Mouse (Mus musculus): ENCODE measurements around the gene Klk1b9. TPM values are rescaled to one million over a fixed set of nuclear protein-coding genes. Genes with fewer than 3 reads are reported as not detected.
"Not testable (repeated sequence)": the region's sequence is repeated elsewhere in the genome, so short reads cannot be mapped to it uniquely, and the experiment has no call there.

Gene Klk1b9
- not detected in 2 replicates for polyA plus RNA-seq (2012; rRNA removed)

DNA sequence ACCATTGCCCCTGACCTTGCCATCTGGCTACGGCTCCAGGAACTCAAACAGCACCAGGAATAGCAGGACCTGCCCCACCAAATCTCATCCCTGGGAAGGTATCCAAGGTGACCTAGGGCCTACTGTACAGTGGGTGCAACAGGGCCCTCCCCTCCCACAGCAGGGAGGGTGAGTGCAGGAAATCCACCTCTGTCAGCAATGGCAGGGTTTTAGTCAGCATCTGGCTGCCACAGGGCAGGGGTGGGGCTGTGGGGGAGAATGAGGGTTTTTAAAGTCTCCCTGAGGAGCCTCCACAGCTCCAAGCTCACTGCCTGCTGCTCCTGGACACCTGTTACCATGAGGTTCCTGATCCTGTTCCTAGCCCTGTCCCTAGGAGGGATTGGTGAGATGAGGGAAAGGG is at the start of gene Klk1b9:
Klk1b9 (plus strand) TSS at position 301 of the 400 bp plus-strand sequence.
- not testable (repeated sequence) for DNase-seq (ENCODE audit: low read depth, low spot score)
- WGBS, result 64% methylated on average over 1 of the region's 1 CpGs

DNA sequence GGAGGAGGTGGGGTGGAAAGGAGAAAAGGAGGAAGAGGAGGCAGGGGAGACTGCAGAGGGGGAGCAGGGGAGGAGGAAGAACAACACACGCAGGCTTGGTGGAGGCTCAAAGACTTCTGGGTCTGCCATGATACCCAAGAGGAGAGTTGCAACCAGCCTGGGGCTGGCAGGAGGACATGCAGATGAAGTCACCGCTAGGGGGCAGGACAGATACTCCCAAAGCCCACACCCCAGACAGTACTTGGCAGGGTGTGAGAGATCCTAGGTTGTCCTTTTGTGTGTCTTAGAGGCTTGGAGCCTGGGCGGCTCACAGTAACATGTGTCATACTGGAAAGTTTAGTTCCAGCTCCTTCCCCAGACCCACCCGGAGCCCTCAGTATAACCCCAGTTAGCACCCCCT is 47.3 kb upstream of the Klk1b9 start:
- WGBS, result 37% methylated on average over 4 of the region's 4 CpGs
- peak; percentile 36 for DNase-seq (ENCODE audit: low read depth, low spot score)

DNA sequence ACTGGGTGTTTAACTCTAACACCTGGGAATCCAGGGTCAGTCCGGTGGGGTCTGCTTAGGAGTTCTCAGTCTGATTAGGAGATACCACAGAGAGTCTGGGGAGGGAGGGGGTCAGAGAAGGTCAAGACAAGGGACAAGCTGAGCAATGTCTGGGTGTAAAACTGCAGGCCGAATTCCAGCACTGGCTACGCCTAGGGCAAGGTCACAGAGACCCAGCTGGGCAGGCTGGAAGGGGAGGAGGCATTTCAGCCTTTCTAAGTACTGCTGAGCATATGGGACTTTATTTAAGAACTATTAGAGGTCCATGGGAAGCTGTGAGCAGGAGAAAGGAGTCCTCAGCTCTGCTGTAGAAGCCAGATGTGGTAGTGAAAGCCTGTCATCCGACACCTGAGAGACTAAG is 43.5 kb upstream of the Klk1b9 start:
- DNase-seq (ENCODE audit: low read depth, low spot score), result no peak
- WGBS, result 68% methylated on average over 4 of the region's 4 CpGs

DNA sequence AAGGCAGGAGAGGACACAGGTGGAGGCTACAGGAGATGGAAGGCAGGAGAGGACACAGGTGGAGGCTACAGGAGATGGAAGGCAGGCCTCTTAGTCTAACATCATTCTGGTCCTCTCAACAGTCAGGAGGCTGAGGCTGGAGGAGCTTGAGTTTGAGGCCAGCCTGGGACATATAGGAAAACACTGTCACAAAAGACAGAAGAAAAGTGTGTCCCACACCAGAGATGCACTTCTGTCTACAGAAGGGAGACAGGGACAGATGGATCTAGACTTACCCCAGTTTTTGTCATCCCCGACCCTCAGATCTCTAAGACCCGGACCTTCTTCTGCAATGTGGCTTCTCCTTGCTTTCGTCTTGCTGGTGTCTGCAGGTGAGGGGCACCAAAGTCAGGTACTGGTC is 42.4 kb upstream of the Klk1b9 start, which contains the start of gene Klk15:
Klk15 (plus strand) TSS at position 301 of the 400 bp plus-strand sequence.
- WGBS, result 96% methylated on average over 3 of the region's 3 CpGs
- DNase-seq (ENCODE audit: low read depth, low spot score), result no peak

DNA sequence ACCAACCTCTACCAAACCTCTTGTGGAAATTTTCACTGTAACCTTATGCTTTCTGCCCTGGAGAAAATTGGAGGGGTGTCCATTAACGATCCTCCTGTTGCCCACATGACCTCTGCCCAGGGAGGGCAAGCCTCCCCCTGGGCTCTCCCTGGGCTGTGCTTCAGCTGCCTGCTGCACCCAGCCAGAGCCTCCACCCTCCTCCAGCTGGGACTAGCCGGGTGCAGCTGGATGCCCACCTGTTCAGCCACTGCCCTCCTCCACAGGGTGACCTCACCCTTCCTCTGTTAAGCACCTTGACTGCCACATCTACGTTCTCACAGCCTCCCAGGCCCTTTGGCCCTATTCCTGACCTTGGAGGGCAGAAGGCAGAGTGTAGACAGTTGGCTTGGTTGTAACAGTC is 41.1 kb upstream of the Klk1b9 start:
- WGBS, result 22% methylated on average over 3 of the region's 3 CpGs
- DNase-seq (ENCODE audit: low read depth, low spot score), result no peak

DNA sequence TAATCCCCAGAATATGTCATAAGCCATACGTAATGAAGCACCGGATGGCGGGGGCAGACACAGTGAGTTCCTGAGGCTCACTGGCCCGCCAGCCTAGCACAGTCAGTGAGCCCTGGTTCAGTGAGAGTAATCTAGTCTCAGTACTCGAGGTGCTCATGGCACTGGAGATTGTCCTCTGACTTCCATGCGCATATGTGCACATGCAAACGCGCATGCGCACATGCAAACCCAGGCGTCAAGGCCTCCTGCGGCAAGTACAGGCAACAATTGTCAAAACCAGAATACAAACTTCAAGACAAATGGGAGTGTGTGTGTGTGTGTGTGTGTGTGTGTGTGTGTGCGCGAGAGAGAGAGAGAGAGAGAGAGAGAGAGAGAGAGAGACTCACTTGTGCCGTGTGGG is 39.3 kb upstream of the Klk1b9 start:
- DNase-seq (ENCODE audit: low read depth, low spot score), result no peak
- 86% methylated on average over 14 of the region's 14 CpGs for WGBS

DNA sequence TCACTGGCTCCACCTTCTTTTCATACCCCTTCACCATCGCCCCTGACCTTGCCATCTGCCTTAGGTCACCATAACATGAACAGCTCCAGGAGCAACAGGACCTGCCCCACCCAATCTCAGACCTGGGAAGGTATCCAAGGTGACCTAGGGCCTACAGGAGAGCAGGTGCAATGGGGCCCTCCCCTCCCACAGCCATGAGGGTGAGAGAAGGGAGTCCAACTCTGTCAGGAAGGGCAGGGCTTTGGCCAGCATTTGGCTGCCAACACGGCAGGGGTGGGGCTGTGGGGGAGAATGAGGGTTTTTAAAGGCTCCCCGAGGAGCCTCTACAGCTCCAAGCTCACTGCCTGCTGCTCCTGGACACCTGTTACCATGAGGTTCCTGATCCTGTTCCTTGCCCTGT is 33.6 kb upstream of the Klk1b9 start:
- not testable (repeated sequence) for DNase-seq (ENCODE audit: low read depth, low spot score)
- WGBS, result 14% methylated on average over 3 of the region's 3 CpGs

DNA sequence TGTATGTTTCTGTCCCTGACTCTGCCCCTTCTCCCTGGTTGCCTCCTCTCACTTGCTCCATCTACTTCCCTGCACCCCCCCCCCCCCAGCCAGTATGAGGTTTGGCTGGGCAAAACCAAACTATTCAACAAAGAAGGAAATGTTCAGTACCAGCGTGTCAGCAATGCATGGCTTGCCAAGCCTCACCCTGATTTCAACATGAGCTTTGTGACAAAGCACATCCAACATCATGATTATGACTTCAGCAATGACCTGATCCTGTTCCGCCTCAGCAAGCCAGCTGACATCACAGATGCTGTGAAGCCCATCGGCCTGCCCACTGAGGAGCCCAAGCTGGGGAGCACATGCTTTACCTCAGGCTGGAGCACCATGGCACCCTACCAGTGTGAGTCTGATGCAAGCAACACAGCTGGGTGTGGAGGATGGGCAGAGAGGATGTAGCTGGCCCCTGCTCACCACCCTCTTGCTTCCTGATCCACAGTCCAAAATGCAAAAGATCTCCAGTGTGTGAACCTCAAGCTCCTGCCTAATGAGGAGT is 31.1 kb upstream of the Klk1b9 start:
- DNase-seq (ENCODE audit: low read depth, low spot score), result no peak

DNA sequence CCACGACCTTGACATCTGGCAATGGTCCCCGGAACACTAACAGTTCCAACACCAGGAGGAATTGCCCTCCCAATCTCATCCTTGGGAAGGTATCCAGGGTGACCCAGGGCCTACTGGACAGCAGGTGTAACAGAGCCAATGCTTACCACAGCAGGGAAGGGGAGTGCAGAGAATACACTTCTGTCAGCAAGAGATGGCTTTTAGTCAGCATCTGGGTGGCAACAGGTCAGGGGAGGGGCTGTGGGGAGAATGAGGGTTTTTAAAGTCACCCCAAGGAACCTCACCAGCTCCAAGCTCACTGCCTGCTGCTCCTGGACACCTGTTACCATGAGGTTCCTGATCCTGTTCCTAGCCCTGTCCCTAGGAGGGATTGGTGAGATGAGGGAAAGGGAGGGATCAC is 25.5 kb upstream of the Klk1b9 start, which contains the start of gene Klk1b8:
Klk1b8 (plus strand) TSS at position 301 of the 400 bp plus-strand sequence.
- WGBS, result 41% methylated on average over 2 of the region's 2 CpGs
- no peak for DNase-seq (ENCODE audit: low read depth, low spot score)

More for the DNA sequence above, 31.1 kb upstream of the Klk1b9 start:
- 43% methylated on average over 3 of the region's 3 CpGs for WGBS

DNA sequence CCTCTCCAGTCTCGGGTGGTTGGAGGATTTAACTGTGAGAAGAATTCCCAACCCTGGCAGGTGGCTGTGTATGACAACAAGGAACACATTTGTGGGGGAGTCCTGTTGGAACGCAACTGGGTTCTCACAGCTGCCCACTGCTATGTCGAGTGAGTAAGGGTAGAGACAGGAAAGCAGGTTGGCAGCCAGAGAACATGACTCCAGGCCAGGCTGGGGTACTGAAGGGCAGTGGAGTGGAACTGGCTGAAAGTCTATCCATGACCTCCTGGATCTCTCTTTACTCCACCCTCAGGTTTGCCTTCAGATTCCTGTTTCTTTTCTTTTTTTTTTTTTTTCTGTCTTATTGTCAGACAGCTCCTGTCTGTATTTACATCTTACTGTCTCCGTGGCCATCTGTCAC is 23.2 kb upstream of the Klk1b9 start:
- no peak for DNase-seq (ENCODE audit: low read depth, low spot score)
- WGBS, result 60% methylated on average over 4 of the region's 4 CpGs

DNA sequence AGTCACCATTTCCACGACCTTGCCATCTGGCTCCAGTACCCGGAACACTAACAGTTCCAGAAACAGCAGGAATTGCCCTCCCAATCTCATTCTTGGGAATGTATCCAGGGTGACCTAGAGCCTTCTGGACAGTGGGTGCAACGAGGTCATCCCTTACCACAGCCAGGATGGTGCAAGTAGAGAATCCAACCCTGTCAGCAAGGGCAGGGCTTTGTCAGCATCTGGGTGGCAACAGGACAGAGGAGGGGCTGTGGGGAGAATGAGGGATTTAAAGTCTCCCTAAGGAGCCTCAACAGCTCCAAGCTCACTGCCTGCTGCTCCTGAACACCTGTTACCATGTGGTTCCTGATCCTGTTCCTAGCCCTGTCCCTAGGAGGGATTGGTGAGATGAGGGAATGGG is 9.4 kb upstream of the Klk1b9 start, which contains the start of gene Klk1b1:
Klk1b1 (plus strand) TSS at position 301 of the 400 bp plus-strand sequence.
- WGBS, result 45% methylated on average over 3 of the region's 3 CpGs
- no peak for DNase-seq (ENCODE audit: low read depth, low spot score)

DNA sequence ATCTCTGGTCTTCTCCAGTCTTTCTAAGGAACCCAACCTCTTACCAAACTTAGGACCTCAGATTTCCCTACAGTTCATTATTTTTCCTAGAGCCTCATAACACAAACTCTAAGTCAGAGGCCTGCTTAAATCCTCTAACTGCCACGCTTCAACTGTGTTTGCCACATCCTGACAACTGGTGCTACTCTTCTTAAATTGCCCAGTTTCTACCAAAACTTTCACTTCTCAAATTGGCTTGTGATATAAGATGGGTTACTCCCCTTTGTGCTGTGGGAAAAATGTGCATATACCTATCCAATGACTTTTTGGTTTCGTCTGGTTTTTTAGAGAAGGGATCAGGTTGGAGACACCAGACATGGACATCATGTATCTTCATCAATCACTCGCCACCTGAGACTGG is 8.8 kb upstream of the Klk1b9 start:
- 88% methylated on average over 3 of the region's 3 CpGs for WGBS
- no peak for DNase-seq (ENCODE audit: low read depth, low spot score)

DNA sequence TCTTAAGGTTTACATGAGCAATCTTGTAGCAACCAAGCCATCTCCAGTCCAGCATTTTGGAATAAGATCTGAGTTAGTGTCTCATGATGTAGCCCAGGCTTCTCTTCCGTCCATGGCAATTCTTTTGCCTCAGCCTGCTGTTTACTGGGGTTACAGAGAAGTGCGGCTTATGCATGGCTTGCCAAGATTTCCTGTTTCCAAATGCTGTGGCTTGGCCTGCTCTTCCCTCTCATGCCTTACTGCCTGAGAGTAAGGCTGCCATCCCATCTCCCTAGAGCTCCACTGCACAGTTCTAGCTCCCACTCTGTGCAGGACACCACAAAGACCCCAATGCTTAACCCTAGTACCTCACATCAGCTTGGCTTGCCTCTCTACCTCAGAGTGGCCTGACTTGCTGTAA is 8.2 kb upstream of the Klk1b9 start:
- WGBS, result 84% methylated on average over 2 of the region's 2 CpGs
- DNase-seq (ENCODE audit: low read depth, low spot score), result no peak

DNA sequence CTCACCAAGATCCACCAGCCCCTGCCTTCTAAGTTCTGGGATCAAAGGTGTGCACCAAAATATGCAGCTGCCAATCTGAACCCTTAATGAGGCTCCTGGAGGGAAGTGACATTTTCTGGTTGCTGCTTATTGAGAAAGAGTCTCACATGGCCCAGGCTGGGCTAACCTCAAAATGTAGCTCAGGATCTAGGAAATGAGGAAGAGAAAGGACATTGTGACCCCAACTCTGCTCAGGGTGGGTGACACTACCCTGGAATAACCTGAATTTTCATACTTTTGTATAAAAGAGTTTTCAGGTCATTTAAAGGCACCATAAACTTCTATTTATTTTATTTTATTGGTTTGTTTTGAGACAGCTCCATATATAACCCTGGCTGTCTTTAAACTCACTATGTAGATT is 9.8 kb downstream of the Klk1b9 start:
- DNase-seq (ENCODE audit: low read depth, low spot score), result no peak

DNA sequence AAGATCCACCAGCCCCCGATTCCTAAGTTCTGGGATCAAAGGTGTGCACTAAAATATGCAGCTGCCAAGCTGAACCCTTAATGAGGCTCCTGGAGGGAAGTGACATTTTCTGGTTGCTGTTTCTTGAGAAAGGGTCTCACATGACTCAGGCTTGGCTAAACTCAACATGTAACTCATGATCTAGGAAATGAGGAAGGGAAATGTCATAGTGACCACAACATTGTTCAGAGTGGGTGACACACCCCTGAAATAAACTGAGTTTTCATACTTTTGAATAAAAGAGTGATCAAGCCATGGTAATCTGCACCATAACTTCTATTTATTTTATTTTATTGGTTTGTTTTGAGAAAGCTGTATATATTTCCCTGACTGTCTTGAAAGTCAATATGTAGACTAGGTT is 19.0 kb downstream of the Klk1b9 start:
- 57% methylated on average over 1 of the region's 1 CpGs for WGBS
- not testable (repeated sequence) for DNase-seq (ENCODE audit: low read depth, low spot score)

DNA sequence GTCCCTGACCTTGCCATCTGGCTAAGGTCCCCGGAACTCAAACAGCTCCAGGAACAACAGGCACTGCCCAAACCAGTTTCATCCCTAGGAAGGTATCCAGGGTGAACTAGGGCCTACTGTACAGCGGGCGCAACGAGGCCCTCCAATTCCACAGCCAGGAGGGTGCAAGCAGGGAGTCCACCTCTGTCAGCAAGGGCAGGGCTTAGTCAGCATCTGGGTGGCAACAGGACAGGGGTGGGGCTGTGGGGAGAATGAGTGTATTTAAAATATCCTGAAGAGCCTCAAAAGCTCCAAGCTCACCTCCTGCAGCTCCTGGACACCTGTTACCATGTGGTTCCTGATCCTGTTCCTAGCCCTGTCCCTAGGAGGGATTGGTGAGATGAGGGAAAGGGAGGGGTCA is 19.7 kb downstream of the Klk1b9 start, which contains the start of gene Klk1b11:
Klk1b11 (plus strand) TSS at position 301 of the 400 bp plus-strand sequence.
- WGBS, result 33% methylated on average over 4 of the region's 4 CpGs

DNA sequence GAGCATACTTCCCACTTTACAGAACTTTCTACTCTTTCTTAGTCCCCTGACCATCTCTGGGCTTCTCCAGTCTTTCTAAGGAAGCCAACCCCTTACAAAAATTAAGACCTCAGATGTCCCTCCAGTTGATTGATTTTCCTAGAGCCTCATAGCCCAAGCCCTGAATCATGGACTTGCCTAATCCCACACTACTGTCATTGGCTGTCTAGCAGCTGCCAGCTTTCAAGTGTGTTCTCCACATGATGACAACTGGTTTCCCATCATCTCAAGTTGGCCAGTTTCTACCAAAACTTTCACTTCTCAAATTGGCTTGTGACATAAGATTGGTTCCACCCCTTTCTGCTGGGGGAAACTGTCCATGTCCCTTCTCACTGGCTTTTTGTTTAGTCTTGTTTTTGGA is 29.0 kb downstream of the Klk1b9 start:
- DNase-seq (ENCODE audit: low read depth, low spot score), result no peak

More for the DNA sequence above, 19.7 kb downstream of the Klk1b9 start, which contains the start of gene Klk1b11:
- not testable (repeated sequence) for DNase-seq (ENCODE audit: low read depth, low spot score)

DNA sequence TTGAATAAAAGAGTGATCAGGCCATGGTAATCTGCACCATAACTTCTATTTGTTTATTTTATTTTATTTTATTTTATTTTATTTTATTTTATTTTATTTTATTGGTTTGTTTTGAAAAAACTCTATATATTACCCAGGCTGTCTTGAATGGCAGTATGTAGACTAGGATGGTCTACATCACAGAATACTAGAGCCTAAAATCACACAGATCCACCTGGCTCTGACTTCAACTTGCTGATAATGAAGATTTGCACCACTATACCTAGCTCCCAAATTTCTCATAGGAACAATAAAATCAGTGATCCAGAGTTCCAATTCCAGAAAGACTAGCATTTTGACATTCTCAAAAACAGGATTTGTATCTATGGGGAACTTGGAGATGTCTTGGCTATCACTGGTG is 36.0 kb downstream of the Klk1b9 start, which contains the start of gene Klk1b26:
Klk1b26 (plus strand) TSS at position 301 of the 400 bp plus-strand sequence.
- DNase-seq (ENCODE audit: low read depth, low spot score), result not testable (repeated sequence)

DNA sequence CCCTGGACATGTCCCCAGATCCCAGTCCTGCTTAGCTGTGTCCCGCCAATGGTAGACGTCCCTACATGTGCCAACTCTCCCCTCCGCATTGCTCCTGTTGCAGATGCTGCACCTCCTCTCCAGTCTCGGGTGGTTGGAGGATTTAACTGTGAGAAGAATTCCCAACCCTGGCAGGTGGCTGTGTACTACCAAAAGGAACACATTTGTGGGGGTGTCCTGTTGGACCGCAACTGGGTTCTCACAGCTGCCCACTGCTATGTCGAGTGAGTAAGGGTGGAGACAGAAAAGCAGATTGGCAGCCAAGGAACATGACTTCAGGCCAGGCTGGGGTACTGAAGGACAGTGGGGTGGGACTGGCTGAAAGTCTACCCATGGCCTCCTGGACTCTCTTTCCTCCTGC is 38.8 kb downstream of the Klk1b9 start:
- 78% methylated on average over 6 of the region's 6 CpGs for WGBS
- not testable (repeated sequence) for DNase-seq (ENCODE audit: low read depth, low spot score)

DNA sequence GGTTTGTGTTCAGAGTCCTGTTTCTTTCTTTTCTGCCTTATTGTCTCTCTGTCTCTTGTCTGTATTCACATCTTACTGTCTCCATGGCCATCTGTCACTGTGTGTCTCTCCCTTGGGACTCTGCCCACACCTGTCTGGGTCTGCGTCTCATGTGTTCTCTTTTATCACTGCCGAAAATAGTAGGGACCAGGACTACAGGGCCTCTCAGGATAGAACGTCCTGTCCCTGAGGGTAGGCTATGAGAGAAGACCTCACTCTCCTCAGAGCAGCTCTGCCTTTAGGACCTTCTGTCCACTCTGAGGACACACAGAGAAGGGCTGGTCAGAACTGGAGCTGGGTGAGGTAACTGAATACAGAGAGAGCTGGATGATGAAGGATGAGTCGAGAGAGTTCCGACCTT is 39.2 kb downstream of the Klk1b9 start:
- DNase-seq (ENCODE audit: low read depth, low spot score), result no peak
- 60% methylated on average over 5 of the region's 5 CpGs for WGBS

All from large intestine, adult 2 months (tissue).